Mouse (Mus musculus) urinary bladder, postnatal 36 days (tissue): ENCODE results near the gene Asic2.

Experiments
- DNase-seq, 2 experiments: peaks; one replicate each; pipeline ENCODE4 v3.0.0; 2022; ENCODE audit warnings: low spot score in 2 of 2, mixed read lengths in 1 of 2

Asic2 gene

GRCm38 (mm10) chr11:80856827-80857226 is 1111.4 kb downstream of the Asic2 start:
- DNase-seq = no peak

GRCm38 (mm10) chr11:80854908-80855307 is 1113.3 kb downstream of the Asic2 start:
- DNase-seq = no peak

GRCm38 (mm10) chr11:80854430-80854829 is 1113.8 kb downstream of the Asic2 start:
- no peak for DNase-seq

GRCm38 (mm10) chr11:80853014-80853413 is 1115.2 kb downstream of the Asic2 start:
- DNase-seq = no peak

GRCm38 (mm10) chr11:80851859-80852258 is 1116.4 kb downstream of the Asic2 start:
- DNase-seq = no peak

GRCm38 (mm10) chr11:80848131-80848530 is 1120.1 kb downstream of the Asic2 start:
- no peak for DNase-seq

GRCm38 (mm10) chr11:80846115-80846514 is 1122.1 kb downstream of the Asic2 start:
- peak in 1 of 2 experiments; percentile 8 for DNase-seq

GRCm38 (mm10) chr11:80845486-80845885 is 1122.8 kb downstream of the Asic2 start:
- DNase-seq = no peak

- DNase-seq = no peak
Observed at GRCm38 (mm10) chr11:80843435-80843834, 1124.8 kb downstream of the Asic2 start.

GRCm38 (mm10) chr11:80838724-80839123 is 1129.5 kb downstream of the Asic2 start:
- no peak for DNase-seq

- no peak for DNase-seq
Observed at GRCm38 (mm10) chr11:80835841-80836240, 1132.4 kb downstream of the Asic2 start.

- DNase-seq = no peak
Observed at GRCm38 (mm10) chr11:80835395-80835794, 1132.9 kb downstream of the Asic2 start.
